Mouse (Mus musculus): ENCODE measurements around the gene Gm37240.

GRCm38 (mm10) chr3:85205911-85206310 is 681.4 kb downstream of the Gm37240 start:
- TF ChIP-seq CTCF (IDR thresholded peaks at IDR 0.05; ENCODE audit: low read depth, low read length): no peak
- TF ChIP-seq POLR2A (IDR thresholded peaks at IDR 0.05; ENCODE audit: borderline replicate concordance, low read depth, low read length): no peak

All from bone marrow macrophage, adult 2 months (primary cell).